Mouse (Mus musculus): ENCODE measurements around the gene Ccnc.

DNA sequence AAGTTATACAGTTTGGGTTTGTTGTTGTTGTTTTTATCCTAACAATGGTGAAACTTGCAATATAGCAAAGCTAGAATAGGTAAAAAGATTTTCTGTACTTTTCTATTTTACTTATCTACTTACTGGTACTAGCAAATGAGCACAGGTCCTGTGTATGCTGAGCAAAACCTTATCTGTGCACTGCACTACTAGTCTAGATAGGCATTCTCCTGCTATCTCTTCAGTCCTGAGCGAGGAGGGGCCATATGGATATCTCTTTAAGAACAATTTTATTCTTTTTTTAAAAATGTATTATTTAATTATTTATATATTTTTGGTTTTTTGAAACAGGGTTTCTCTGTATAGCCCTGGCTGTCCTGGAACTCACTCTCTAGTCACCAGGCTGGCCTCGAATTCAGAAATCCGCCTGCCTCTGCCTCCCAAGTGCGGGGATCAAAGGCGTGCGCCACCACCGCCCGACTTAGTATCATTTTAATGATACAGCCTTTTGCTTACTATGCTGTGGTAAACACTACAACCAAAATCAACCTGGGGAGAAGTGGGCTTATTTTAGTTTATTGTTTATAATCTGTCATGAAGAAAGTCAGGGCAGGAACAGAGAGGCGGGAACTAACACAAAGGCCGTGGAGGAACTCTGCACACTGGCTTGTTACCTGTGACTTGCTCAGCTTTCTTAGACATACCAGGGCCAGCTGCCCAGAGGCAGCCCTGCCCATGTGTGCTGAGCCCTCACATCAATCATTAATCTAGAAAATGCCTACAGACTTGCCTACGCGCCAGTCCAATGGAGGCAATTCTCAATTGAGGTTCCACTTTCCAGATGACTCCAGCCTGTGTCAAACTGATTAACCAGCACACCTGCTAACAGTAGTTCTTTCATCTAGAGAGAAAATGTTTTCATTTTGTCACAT is 53.6 kb downstream of the Ccnc start:
- TF ChIP-seq POLR2A (IDR thresholded peaks at IDR 0.05; ENCODE audit: extremely low read depth, insufficient read depth, low read length) (no peak), CTCF (IDR thresholded peaks at IDR 0.05; ENCODE audit: low read depth, low read length) (no peak)

All from liver, adult 2 months (tissue).